Mouse (Mus musculus) lung, adult 2 months (tissue): ENCODE results near the gene Catsperg2. TPM values are rescaled to one million over a fixed set of nuclear protein-coding genes. Genes with fewer than 3 reads are reported as not detected.
"Not testable (repeated sequence)": the region's sequence is repeated elsewhere in the genome, so short reads cannot be mapped to it uniquely, and the experiment has no call there.

ENCODE experiments used
- DNase-seq: peaks from one replicate; pipeline ENCODE4 v3.0.0; 2022
- H3K4me1 ChIP-seq: fragments of 200-500 bp; 2 replicates; pipeline ENCODE4 v1.6.1; 2011; ENCODE audit warnings: low read length; ENCODE audit not compliant: control insufficient read depth, insufficient read depth
- H3K4me3 ChIP-seq: fragments of 200-500 bp; replicated peaks from 2 replicates; pipeline ENCODE3; 2011; ENCODE audit warnings: low read depth, mild to moderate bottlenecking, control low read depth, low read length; ENCODE audit errors: extremely low read depth
- CTCF ChIP-seq: fragments of 200-500 bp; IDR thresholded peaks from 2 replicates; pipeline ENCODE4 v1.5.1; 2011; ENCODE audit warnings: mild to moderate bottlenecking, low read length, control low read depth; ENCODE audit not compliant: insufficient read depth
- POLR2A ChIP-seq: fragments of 200-500 bp; IDR thresholded peaks from 2 replicates; pipeline ENCODE4 v1.6.1; 2011; ENCODE audit warnings: low read depth, mild to moderate bottlenecking, control low read depth, low read length, borderline replicate concordance; ENCODE audit errors: extremely low read depth
- WGBS: fragments of 180-500 bp; shearing (Covaris S2); methylation state at CpG from one replicate; pipeline ENCODE4 v1.1.7; 2018; 5-methylcytosine and 5-hydroxymethylcytosine counted together
- polyA plus RNA-seq: library from polyadenylated mRNA; depleted of rRNA; stranded (reverse); fragments of >200 nt; gene quantifications from 2 replicates; pipeline ENCODE4 v1.2.3, GENCODE M21; 2012; rRNA removed

Catsperg2 gene
- polyA plus RNA-seq, 1 experiment: not detected

DNA sequence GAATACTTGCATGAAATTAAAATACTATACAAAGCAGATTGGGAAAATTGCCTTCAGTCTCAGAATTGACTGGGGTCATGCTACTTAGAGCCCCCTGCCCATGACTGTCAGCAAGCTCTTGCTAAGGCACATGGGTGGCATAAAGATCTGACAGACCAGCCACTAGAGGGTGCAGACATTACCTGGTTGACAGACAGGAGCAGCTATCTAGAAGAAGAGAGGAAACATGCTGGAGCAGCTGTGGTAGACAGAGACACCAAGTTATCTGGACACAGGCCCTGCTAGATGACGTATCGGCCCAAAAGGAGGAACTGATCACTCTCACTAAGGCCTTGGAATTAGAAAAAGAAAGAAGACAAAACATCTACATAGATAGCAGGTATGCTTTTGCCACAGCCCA, 1.2 kb upstream of the Catsperg2 start:
- Histone ChIP-seq H3K4me1 (no peaks in the 10 kb centered on the region), H3K4me3 (no peak overlapping the region)
- TF ChIP-seq CTCF (no peak), POLR2A (no peak)
- WGBS: 74% methylated on average over 2 of the region's 2 CpGs
- DNase-seq: no peak

DNA sequence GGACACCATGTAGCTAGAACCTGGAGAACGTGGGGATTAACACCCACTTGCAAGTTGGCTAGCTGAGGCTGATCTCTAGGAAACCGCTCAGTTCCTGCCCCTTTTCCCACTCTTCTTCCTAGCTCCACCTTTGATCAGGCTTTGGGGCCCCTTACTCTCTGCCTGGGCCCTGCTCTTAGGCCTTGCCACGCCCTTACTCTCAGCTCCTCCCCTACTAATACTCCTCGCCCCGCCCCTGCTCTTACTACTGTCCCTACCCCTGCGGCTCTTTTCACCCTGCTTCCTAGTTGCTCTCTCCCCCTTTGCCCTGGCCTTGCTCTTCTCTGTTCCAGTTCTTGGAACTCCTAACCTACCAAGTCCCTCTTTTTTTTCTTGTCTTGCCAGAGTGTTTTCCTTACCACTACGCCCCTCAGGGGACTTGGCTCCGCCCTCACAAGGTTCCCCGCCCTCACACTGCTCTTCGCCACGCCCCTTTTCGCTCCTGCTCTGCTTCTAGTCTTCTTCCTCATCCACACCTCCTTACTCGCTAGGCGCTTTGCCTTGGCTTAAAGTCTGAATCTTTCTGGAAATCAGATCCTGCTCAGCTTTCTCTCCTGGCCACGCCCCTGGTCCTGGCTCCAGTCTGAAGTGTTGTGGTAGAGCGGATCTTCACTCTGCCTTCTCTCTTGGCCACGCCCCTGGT, 1.2 kb downstream of the Catsperg2 start:
- H3K4me1 ChIP-seq, DNase-seq, H3K4me3 ChIP-seq: not testable (repeated sequence)
- 32% methylated on average over 17 of the region's 17 CpGs for WGBS

DNA sequence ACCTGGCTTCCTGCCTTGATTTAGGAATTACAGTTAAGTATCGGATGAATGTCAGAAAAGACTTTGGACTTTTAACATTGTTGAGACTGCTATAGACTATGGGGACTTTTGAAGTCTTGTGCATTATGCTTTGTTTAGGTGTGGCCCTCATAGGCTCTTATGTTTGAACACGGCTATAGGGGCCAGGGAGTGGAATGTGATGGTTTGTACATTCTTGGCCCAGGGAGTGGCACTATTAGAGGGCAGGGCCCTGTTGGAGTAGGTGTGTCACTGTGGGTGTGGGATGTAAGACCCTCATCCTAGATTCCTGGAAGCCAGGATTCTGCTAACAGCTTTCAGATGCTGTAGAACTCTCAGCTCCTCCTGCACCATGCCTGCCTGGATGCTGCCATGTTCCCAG, 17.9 kb downstream of the Catsperg2 start:
- H3K4me3 ChIP-seq, DNase-seq, H3K4me1 ChIP-seq: not testable (repeated sequence)
- 74% methylated on average over 2 of the region's 2 CpGs for WGBS

DNA sequence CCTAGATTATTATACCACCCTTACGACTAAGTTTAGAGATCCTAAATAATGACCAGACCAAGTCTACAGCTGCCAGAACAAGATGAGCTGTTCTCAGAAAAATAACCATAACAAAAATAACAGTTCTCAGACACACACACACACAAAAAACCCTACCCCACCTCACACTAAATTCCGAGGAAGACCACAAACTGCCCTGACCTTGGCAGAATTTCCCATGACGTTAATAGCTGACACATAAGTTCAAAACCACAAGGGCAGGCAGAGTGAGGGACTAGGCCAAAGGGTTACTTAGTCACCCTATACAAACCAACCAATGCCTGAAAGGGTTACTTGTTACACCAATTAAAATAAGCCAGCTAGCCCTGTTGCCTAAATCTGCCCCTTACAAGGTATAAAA, 31.6 kb downstream of the Catsperg2 start:
- not testable (repeated sequence) for H3K4me1 ChIP-seq, H3K4me3 ChIP-seq, DNase-seq
- WGBS: 81% methylated on average over 3 of the region's 3 CpGs

DNA sequence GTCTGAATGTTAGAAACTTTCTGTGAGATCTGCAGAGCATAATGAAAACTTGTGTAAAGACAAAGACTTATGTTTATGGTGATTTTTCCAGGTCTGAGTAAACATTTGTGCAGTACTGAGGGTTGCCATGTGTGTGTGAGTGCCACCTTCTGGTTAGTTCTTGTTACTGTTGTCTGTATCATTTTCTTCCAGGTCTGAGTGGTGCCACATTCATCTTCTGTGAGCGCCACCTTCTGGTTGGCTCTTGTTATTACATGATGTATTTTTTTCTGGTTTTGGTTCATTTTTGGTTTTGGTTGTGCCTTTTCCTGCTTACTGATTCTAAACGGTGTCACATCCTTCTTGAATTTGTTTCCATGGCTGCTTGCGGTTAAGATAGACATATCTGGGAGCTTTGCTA, 45.0 kb downstream of the Catsperg2 start:
- DNase-seq: no peak
- Histone ChIP-seq H3K4me1 (no peaks in the 10 kb centered on the region), H3K4me3 (no peak overlapping the region)
- WGBS: 57% methylated on average over 3 of the region's 3 CpGs
- TF ChIP-seq CTCF (no peak), POLR2A (no peak)

Other genes with a start within 250 kb of the Catsperg2 start
- 125 and 132 TPM in 2 replicates for gene Sipa1l3, start 208.4 kb downstream of the Catsperg2 start, polyA plus RNA-seq
- gene Zfp84, start 41.5 kb upstream of the Catsperg2 start, polyA plus RNA-seq: 3.3 and 4.7 TPM in 2 replicates
- gene Zfp30, start 57.0 kb upstream of the Catsperg2 start, polyA plus RNA-seq: 1.8 and 2.0 TPM in 2 replicates
- gene Zfp790, start 89.1 kb upstream of the Catsperg2 start, polyA plus RNA-seq: 2.3 and 3.3 TPM in 2 replicates
- 0.24 and 0.57 TPM in 2 replicates for gene Zfp940, start 126.6 kb upstream of the Catsperg2 start, polyA plus RNA-seq
- gene Zfp420, start 132.9 kb upstream of the Catsperg2 start, polyA plus RNA-seq: 1.1 and 1.8 TPM in 2 replicates
- 1.5 and 2.6 TPM in 2 replicates for gene Zfp27, start 179.5 kb upstream of the Catsperg2 start, polyA plus RNA-seq
- 1.1 and 1.9 TPM in 2 replicates for gene Zfp383, start 181.2 kb upstream of the Catsperg2 start, polyA plus RNA-seq
- 7.9 and 8.3 TPM in 2 replicates for gene Zfp74, start 227.1 kb upstream of the Catsperg2 start, polyA plus RNA-seq